Mouse (Mus musculus) cerebellum, adult 11 months (tissue): ENCODE results near the gene Eif2b2.

Source experiments
- DNase-seq: peaks from one replicate; pipeline ENCODE4 v3.0.0; 2022

Eif2b2 gene

GRCm38 (mm10) chr12:85219236-85219904 is at the start of gene Eif2b2:
TSS of gene Eif2b2 (plus strand) at chr12:85219481.
- peak; percentile 97 for DNase-seq

GRCm38 (mm10) chr12:85169877-85170276 is 49.4 kb upstream of the Eif2b2 start:
- DNase-seq, result no peak

GRCm38 (mm10) chr12:85170284-85170947 is 48.9 kb upstream of the Eif2b2 start:
- DNase-seq, result peak; percentile 24

- DNase-seq, result no peak
Observed at GRCm38 (mm10) chr12:85170948-85171307, 48.4 kb upstream of the Eif2b2 start.

GRCm38 (mm10) chr12:85174016-85174415 is 45.3 kb upstream of the Eif2b2 start:
- no peak for DNase-seq

- DNase-seq, result no peak
Observed at GRCm38 (mm10) chr12:85175087-85175675, 44.1 kb upstream of the Eif2b2 start.

GRCm38 (mm10) chr12:85175926-85176845 is 43.1 kb upstream of the Eif2b2 start:
- DNase-seq, result no peak

- no peak for DNase-seq
Observed at GRCm38 (mm10) chr12:85176846-85177523, 42.3 kb upstream of the Eif2b2 start.

- no peak for DNase-seq
Observed at GRCm38 (mm10) chr12:85177740-85178239, 41.5 kb upstream of the Eif2b2 start, which contains the start of gene Pgf. TSS of gene Pgf (minus strand) at chr12:85177790.

GRCm38 (mm10) chr12:85178294-85178693 is 41.0 kb upstream of the Eif2b2 start:
- DNase-seq, result no peak

- no peak for DNase-seq
Observed at GRCm38 (mm10) chr12:85181475-85182344, 37.6 kb upstream of the Eif2b2 start.

GRCm38 (mm10) chr12:85182345-85182643 is 37.0 kb upstream of the Eif2b2 start:
- DNase-seq, result no peak

- DNase-seq, result no peak
Observed at GRCm38 (mm10) chr12:85182898-85183297, 36.4 kb upstream of the Eif2b2 start.

GRCm38 (mm10) chr12:85184118-85184517 is 35.2 kb upstream of the Eif2b2 start:
- no peak for DNase-seq

GRCm38 (mm10) chr12:85185810-85186209 is 33.5 kb upstream of the Eif2b2 start:
- DNase-seq, result no peak

GRCm38 (mm10) chr12:85186361-85186760 is 32.9 kb upstream of the Eif2b2 start:
- DNase-seq, result no peak

- DNase-seq, result no peak
Observed at GRCm38 (mm10) chr12:85190290-85190689, 29.0 kb upstream of the Eif2b2 start.

- no peak for DNase-seq
Observed at GRCm38 (mm10) chr12:85192461-85193108, 26.7 kb upstream of the Eif2b2 start.

GRCm38 (mm10) chr12:85193146-85193545 is 26.1 kb upstream of the Eif2b2 start:
- DNase-seq, result no peak

GRCm38 (mm10) chr12:85193923-85194622 is 25.2 kb upstream of the Eif2b2 start:
- DNase-seq, result no peak
